Mouse (Mus musculus): ENCODE results near the gene Hnrnpul1.
A peak's percentile ranks its signal among the peaks of the same experiment; 100 is the strongest.
"Not testable (repeated sequence)": the region's sequence is repeated elsewhere in the genome, so short reads cannot be mapped to it uniquely, and the experiment has no call there.

The Hnrnpul1 gene

GRCm38 (mm10) chr7:25754738-25755467 is at the start of gene Hnrnpul1:
Hnrnpul1 (minus strand) TSS chr7:25754757.
- peak; percentile 99 for DNase-seq (ENCODE audit: low spot score in 2 of 2)

- DNase-seq (ENCODE audit: low spot score in 2 of 2): peak; percentile 60 to 74
Measured at GRCm38 (mm10) chr7:25803460-25803859, 48.9 kb upstream of the Hnrnpul1 start.

- peak; percentile 93 for DNase-seq (ENCODE audit: low spot score in 2 of 2)
Measured at GRCm38 (mm10) chr7:25802241-25803125, 47.9 kb upstream of the Hnrnpul1 start.

GRCm38 (mm10) chr7:25801031-25801430 is 46.5 kb upstream of the Hnrnpul1 start:
- DNase-seq (ENCODE audit: low spot score in 2 of 2): no peak

- no peak for DNase-seq (ENCODE audit: low spot score in 2 of 2)
Measured at GRCm38 (mm10) chr7:25799369-25799768, 44.8 kb upstream of the Hnrnpul1 start.

- DNase-seq (ENCODE audit: low spot score in 2 of 2): no peak
Measured at GRCm38 (mm10) chr7:25798540-25798939, 44.0 kb upstream of the Hnrnpul1 start.

GRCm38 (mm10) chr7:25794775-25795174 is 40.2 kb upstream of the Hnrnpul1 start:
- DNase-seq (ENCODE audit: low spot score in 2 of 2): no peak

GRCm38 (mm10) chr7:25793679-25794078 is 39.1 kb upstream of the Hnrnpul1 start:
- DNase-seq (ENCODE audit: low spot score in 2 of 2): no peak

GRCm38 (mm10) chr7:25792966-25793365 is 38.4 kb upstream of the Hnrnpul1 start:
- not testable (repeated sequence) for DNase-seq (ENCODE audit: low spot score in 2 of 2)

GRCm38 (mm10) chr7:25790615-25791014 is 36.1 kb upstream of the Hnrnpul1 start:
- peak; percentile 66 to 83 for DNase-seq (ENCODE audit: low spot score in 2 of 2)

GRCm38 (mm10) chr7:25789129-25789440 is 34.5 kb upstream of the Hnrnpul1 start:
- no peak for DNase-seq (ENCODE audit: low spot score in 2 of 2)

- peak; percentile 86 to 89 for DNase-seq (ENCODE audit: low spot score in 2 of 2)
Measured at GRCm38 (mm10) chr7:25788220-25789128, 33.9 kb upstream of the Hnrnpul1 start, which contains the start of gene Axl. Axl (minus strand) TSS chr7:25788705.

- peak; percentile 61 to 62 for DNase-seq (ENCODE audit: low spot score in 2 of 2)
Measured at GRCm38 (mm10) chr7:25787456-25788219, 33.1 kb upstream of the Hnrnpul1 start.

- DNase-seq (ENCODE audit: low spot score in 2 of 2): no peak
Measured at GRCm38 (mm10) chr7:25786974-25787373, 32.4 kb upstream of the Hnrnpul1 start.

- no peak for DNase-seq (ENCODE audit: low spot score in 2 of 2)
Measured at GRCm38 (mm10) chr7:25785752-25786151, 31.2 kb upstream of the Hnrnpul1 start.

- DNase-seq (ENCODE audit: low spot score in 2 of 2): no peak
Measured at GRCm38 (mm10) chr7:25784808-25785207, 30.3 kb upstream of the Hnrnpul1 start.

GRCm38 (mm10) chr7:25783746-25784145 is 29.2 kb upstream of the Hnrnpul1 start:
- no peak for DNase-seq (ENCODE audit: low spot score in 2 of 2)

GRCm38 (mm10) chr7:25782744-25783143 is 28.2 kb upstream of the Hnrnpul1 start:
- no peak for DNase-seq (ENCODE audit: low spot score in 2 of 2)

- DNase-seq (ENCODE audit: low spot score in 2 of 2): no peak
Measured at GRCm38 (mm10) chr7:25781937-25782610, 27.5 kb upstream of the Hnrnpul1 start.

- peak; percentile 55 to 62 for DNase-seq (ENCODE audit: low spot score in 2 of 2)
Measured at GRCm38 (mm10) chr7:25781321-25781936, 26.9 kb upstream of the Hnrnpul1 start.

All from heart, adult 9 months (tissue).